Mouse (Mus musculus) frontal cortex, postnatal 36 days (tissue): ENCODE measurements around the gene Gm20917.
"Not testable (repeated sequence)": the region's sequence is repeated elsewhere in the genome, so short reads cannot be mapped to it uniquely, and the experiment has no call there.

Experiments used
- DNase-seq, 2 experiments: peaks; one replicate each; pipeline ENCODE4 v3.0.0; 2022; ENCODE audit warnings: low spot score in 2 of 2

Gene Gm20917

GRCm38 (mm10) chrY:79151022-79151421, at the start of gene Gm20917:
Gene Gm20917 (minus strand): TSS chrY:79151122.
- DNase-seq, result not testable (repeated sequence)
